Mouse (Mus musculus) stomach, embryonic 15.5 days (tissue): ENCODE measurements around the gene Gm6096. TPM values are rescaled to one million over a fixed set of nuclear protein-coding genes. Genes with fewer than 3 reads are reported as not detected.

Source experiments
- ATAC-seq: fragments of 200-750 bp; cut with Nextera tagmentation; 2 replicates; pipeline ENCODE4 v1.8.0; 2017; ENCODE audit warnings: low read depth, moderate number of reproducible peaks, moderate TSS enrichment; ENCODE audit not compliant: insufficient read depth, low FRiP score
- H3K27ac ChIP-seq: fragments of 300-500 bp; sonication (generic); 2 replicates; pipeline ENCODE4 v1.5.1; 2015; ENCODE audit warnings: mild to moderate bottlenecking, inconsistent platforms
- H3K27me3 ChIP-seq: fragments of 300-500 bp; sonication (generic); replicated peaks from 2 replicates; pipeline ENCODE4 v1.6.1; 2015; ENCODE audit warnings: inconsistent platforms
- H3K36me3 ChIP-seq: fragments of 300-500 bp; sonication (generic); 2 replicates; pipeline ENCODE4 v1.6.1; 2015; ENCODE audit warnings: inconsistent platforms
- H3K4me1 ChIP-seq: fragments of 300-500 bp; sonication (generic); 2 replicates; pipeline ENCODE4 v1.6.1; 2015; ENCODE audit warnings: inconsistent platforms
- H3K4me2 ChIP-seq: fragments of 300-500 bp; sonication (generic); 2 replicates; pipeline ENCODE4 v1.6.1; 2015; ENCODE audit warnings: mild to moderate bottlenecking, inconsistent platforms
- H3K4me3 ChIP-seq: fragments of 300-500 bp; sonication (generic); replicated peaks from 2 replicates; pipeline ENCODE4 v1.5.1; 2015; ENCODE audit warnings: inconsistent platforms
- H3K9ac ChIP-seq: fragments of 300-500 bp; sonication (generic); 2 replicates; pipeline ENCODE4 v1.6.1; 2015; ENCODE audit warnings: inconsistent platforms
- H3K9me3 ChIP-seq: fragments of 300-500 bp; sonication (generic); 2 replicates; pipeline ENCODE4 v1.6.1; 2016; ENCODE audit warnings: inconsistent platforms
- WGBS: fragments of 180-500 bp; shearing (Covaris S2); methylation state at CpG from one replicate; pipeline ENCODE4 v1.1.7; 2015; 5-methylcytosine and 5-hydroxymethylcytosine counted together
- polyA plus RNA-seq: library from polyadenylated mRNA; unstranded; fragments of >200 nt; fragmentation: Nextera tagmentation; extraction: Ambion mirVana; gene quantifications from 2 replicates; pipeline ENCODE4 v1.2.1, GENCODE M21; 2015

Gene Gm6096
- polyA plus RNA-seq, 1 experiment from 2014 or later: not detected

DNA sequence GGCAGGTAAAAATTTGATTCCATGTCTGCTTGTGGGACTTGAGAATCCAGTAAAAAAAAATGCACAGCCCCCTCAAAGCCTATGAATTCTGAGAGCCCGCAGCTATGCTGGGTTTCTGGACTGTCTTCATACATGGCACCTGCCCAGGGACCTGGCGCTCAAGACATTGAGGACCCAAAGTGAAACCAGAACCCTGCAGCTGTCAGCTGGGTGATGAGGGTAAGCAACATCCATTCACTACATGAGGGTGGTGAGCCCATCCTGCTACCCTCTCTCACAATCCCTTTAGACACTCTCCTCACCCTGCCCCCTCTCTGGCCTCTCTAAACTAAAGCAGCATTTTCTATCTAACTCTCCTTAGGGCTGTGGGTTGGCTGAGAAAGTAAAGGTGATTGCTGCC, 26.8 kb downstream of the Gm6096 start:
- no peak overlapping the region for H3K4me2 ChIP-seq
- no peaks in the 10 kb centered on the region for H3K4me1 ChIP-seq
- no peaks in the 10 kb centered on the region for H3K27me3 ChIP-seq
- no peaks in the 10 kb centered on the region for H3K9me3 ChIP-seq
- no peak overlapping the region for H3K9ac ChIP-seq
- ATAC-seq: no peak
- no peaks in the 10 kb centered on the region for H3K36me3 ChIP-seq
- no peak overlapping the region for H3K4me3 ChIP-seq
- H3K27ac ChIP-seq: no peak overlapping the region
- 93% methylated on average over 2 of the region's 2 CpGs for WGBS

DNA sequence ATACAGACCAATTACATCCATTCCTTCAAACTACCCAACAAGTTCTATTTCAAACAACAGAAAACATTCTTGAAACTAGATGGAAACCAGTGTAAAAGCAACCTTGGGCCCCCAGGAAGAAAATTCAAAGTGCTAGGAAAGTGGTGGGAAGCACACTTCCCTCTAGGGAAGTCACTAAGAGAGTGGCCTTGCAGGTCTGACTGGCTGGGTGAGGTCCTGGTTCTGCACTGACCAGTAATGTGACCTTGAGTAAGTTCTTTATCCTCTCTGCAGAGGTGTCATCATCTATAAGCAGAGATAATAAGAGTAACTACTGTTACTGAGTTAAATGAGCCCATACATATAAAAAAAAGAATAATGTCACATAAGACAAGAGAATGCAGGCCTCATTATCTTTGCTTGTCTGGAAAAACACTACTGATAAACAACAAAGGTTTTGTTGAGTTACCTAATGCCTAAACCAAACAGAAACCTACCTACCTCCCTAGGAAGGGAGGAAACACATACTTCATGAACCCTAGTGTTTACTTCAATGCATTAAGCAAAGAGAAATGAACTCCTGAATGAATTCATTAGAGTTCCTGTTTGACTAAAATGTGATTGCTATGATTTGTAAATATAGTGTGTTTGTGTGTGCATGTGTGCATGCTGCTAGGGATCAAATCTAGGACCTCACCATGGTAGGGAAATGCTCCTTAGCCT, 39.8 kb downstream of the Gm6096 start:
- Histone ChIP-seq H3K4me2 (no peak overlapping the region), H3K27ac (peak overlapping the region; percentile 65; the same call in 1 of the 2 replicates), H3K4me1 (no peaks in the 10 kb centered on the region), H3K27me3 (no peaks in the 10 kb centered on the region), H3K9ac (no peak overlapping the region), H3K9me3 (no peaks in the 10 kb centered on the region), H3K4me3 (no peak overlapping the region), H3K36me3 (no peaks in the 10 kb centered on the region)
- no peak for ATAC-seq

DNA sequence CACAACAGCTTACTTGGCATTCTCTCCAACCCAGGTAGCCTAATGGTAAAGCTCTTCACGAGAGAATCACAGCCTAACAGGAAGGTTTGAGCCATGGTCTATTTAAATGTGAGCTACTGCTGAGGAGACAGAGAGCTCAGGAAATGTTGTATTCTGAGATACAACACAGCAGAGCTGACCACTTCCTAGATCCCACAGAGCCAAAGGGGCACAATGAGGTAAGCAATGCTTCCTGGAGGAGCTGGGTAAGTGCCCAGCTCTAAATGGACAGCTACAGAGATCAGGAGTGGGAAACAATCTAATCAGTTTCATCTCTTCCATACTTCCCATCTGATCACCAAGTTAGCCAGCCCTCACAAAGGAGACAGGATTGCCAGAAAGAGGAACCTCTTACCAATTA, 40.4 kb downstream of the Gm6096 start:
- no peak overlapping the region for H3K4me3 ChIP-seq
- no peak overlapping the region for H3K4me2 ChIP-seq
- peak overlapping the region; percentile 65; the same call in 1 of the 2 replicates for H3K27ac ChIP-seq
- H3K9me3 ChIP-seq: no peaks in the 10 kb centered on the region
- no peaks in the 10 kb centered on the region for H3K27me3 ChIP-seq
- no peak for ATAC-seq
- no peaks in the 10 kb centered on the region for H3K4me1 ChIP-seq
- H3K36me3 ChIP-seq: no peaks in the 10 kb centered on the region
- H3K9ac ChIP-seq: no peak overlapping the region
- WGBS: 45% methylated on average over 1 of the region's 1 CpGs

DNA sequence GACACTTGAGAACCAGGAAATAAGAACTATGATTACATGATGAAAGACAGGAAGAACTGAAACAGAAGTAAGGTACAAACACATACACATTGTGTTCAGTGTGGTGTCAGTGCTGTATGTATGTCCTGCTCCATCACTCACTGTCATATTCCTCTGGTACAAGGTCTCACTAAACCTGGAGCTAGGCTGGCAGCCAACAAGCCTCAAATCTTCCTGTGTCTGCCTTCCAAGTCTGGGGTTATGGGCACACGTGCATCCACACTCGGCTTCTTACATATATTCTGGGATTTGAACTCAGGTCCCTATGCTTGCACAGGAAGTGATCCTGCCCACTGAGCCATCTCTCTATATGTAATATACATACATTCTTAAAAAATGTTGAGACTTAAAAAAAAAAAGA, 41.8 kb downstream of the Gm6096 start:
- Histone ChIP-seq H3K4me3 (no peak overlapping the region), H3K9me3 (no peaks in the 10 kb centered on the region), H3K36me3 (no peaks in the 10 kb centered on the region), H3K9ac (no peak overlapping the region), H3K27ac (no peak overlapping the region), H3K4me2 (no peak overlapping the region), H3K4me1 (no peaks in the 10 kb centered on the region), H3K27me3 (no peaks in the 10 kb centered on the region)
- no peak for ATAC-seq
- WGBS: 80% methylated on average over 2 of the region's 2 CpGs

DNA sequence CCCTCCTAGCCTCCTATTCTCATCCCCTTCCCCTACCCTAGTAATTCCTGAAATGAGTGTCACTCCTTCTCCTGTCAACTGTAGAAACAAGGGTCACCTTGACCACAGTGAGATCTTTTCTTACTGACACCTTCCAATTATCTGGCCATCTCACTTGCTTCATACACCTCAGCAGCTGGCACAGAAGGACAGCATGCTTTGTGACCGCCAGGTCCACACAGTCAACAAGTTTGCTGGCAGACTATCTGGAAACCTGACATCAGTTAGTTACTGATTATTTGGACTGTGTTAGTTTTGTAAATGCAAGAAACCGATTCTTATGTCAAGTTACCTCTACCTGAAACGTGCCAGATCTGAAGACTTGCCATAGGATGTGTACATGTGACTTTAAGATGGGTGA, 45.3 kb downstream of the Gm6096 start:
- H3K27ac ChIP-seq: no peak overlapping the region
- no peaks in the 10 kb centered on the region for H3K27me3 ChIP-seq
- WGBS: 84% methylated on average over 3 of the region's 3 CpGs
- no peak for ATAC-seq
- H3K4me3 ChIP-seq: no peak overlapping the region
- no peaks in the 10 kb centered on the region for H3K36me3 ChIP-seq
- 0 out of 2 replicates have a peak, but pooled peaks cover 4% of the 10 kb centered on the region for H3K4me1 ChIP-seq
- H3K4me2 ChIP-seq: no peak overlapping the region
- no peaks in the 10 kb centered on the region for H3K9me3 ChIP-seq
- no peak overlapping the region for H3K9ac ChIP-seq

DNA sequence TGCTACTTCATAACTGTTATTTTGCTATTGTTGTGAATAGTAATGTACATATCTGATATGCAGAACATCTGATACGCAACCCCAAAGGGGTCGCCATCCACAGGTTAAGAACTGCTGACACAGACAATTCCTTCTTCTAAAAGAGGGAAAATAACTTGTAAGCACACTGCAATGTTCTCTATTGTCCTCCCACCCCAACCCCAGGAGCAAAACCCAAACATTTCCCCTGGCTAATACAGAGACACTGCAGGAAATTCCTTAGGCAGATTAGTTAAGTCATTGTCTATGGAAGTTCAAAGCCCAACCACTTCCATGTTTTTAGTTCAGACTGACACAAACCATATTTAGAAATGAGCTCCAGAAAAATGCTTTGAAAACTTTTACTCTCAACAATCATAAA, 48.0 kb downstream of the Gm6096 start:
- WGBS: 93% methylated on average over 2 of the region's 2 CpGs
- H3K27me3 ChIP-seq: no peaks in the 10 kb centered on the region
- H3K9ac ChIP-seq: no peak overlapping the region
- H3K4me2 ChIP-seq: no peak overlapping the region
- no peak for ATAC-seq
- H3K36me3 ChIP-seq: no peaks in the 10 kb centered on the region
- H3K9me3 ChIP-seq: no peaks in the 10 kb centered on the region
- 0 out of 2 replicates have a peak, but pooled peaks cover 4% of the 10 kb centered on the region for H3K4me1 ChIP-seq
- H3K27ac ChIP-seq: no peak overlapping the region
- no peak overlapping the region for H3K4me3 ChIP-seq

Other genes with a start within 250 kb of the Gm6096 start
- gene Scgb2b27, start 237.1 kb upstream of the Gm6096 start, polyA plus RNA-seq: not detected in 2 replicates
- not detected in 2 replicates for gene Scgb1b27, start 229.6 kb upstream of the Gm6096 start, polyA plus RNA-seq
- not detected in 2 replicates for gene Scgb1b30, start 155.6 kb upstream of the Gm6096 start, polyA plus RNA-seq
- gene Wtip, start 117.8 kb upstream of the Gm6096 start, polyA plus RNA-seq: 6.8 and 7.2 TPM in 2 replicates
- gene Uba2, start 81.4 kb upstream of the Gm6096 start, polyA plus RNA-seq: 175 and 181 TPM in 2 replicates
- 54.4 and 65.0 TPM in 2 replicates for gene Pdcd2l, start 54.4 kb upstream of the Gm6096 start, polyA plus RNA-seq
- 288 and 338 TPM in 2 replicates for gene Gpi1, start 20.7 kb upstream of the Gm6096 start, polyA plus RNA-seq
- gene 4931406P16Rik, start 62.5 kb downstream of the Gm6096 start, polyA plus RNA-seq: 27.9 and 28.2 TPM in 2 replicates
- 80.5 and 84.0 TPM in 2 replicates for gene Lsm14a, start 142.3 kb downstream of the Gm6096 start, polyA plus RNA-seq